Mouse (Mus musculus) stomach, embryonic 15.5 days (tissue): ENCODE measurements around the gene Phactr4. TPM values are rescaled to one million over a fixed set of nuclear protein-coding genes. Genes with fewer than 3 reads are reported as not detected.

ENCODE experiments used
- ATAC-seq: fragments of 200-750 bp; cut with Nextera tagmentation; 2 replicates; pipeline ENCODE4 v1.8.0; 2017; ENCODE audit warnings: low read depth, moderate number of reproducible peaks, moderate TSS enrichment; ENCODE audit not compliant: insufficient read depth, low FRiP score
- H3K27ac ChIP-seq: fragments of 300-500 bp; sonication (generic); 2 replicates; pipeline ENCODE4 v1.5.1; 2015; ENCODE audit warnings: mild to moderate bottlenecking, inconsistent platforms
- H3K27me3 ChIP-seq: fragments of 300-500 bp; sonication (generic); replicated peaks from 2 replicates; pipeline ENCODE4 v1.6.1; 2015; ENCODE audit warnings: inconsistent platforms
- H3K36me3 ChIP-seq: fragments of 300-500 bp; sonication (generic); 2 replicates; pipeline ENCODE4 v1.6.1; 2015; ENCODE audit warnings: inconsistent platforms
- H3K4me1 ChIP-seq: fragments of 300-500 bp; sonication (generic); 2 replicates; pipeline ENCODE4 v1.6.1; 2015; ENCODE audit warnings: inconsistent platforms
- H3K4me2 ChIP-seq: fragments of 300-500 bp; sonication (generic); 2 replicates; pipeline ENCODE4 v1.6.1; 2015; ENCODE audit warnings: mild to moderate bottlenecking, inconsistent platforms
- H3K4me3 ChIP-seq: fragments of 300-500 bp; sonication (generic); replicated peaks from 2 replicates; pipeline ENCODE4 v1.5.1; 2015; ENCODE audit warnings: inconsistent platforms
- H3K9ac ChIP-seq: fragments of 300-500 bp; sonication (generic); 2 replicates; pipeline ENCODE4 v1.6.1; 2015; ENCODE audit warnings: inconsistent platforms
- H3K9me3 ChIP-seq: fragments of 300-500 bp; sonication (generic); 2 replicates; pipeline ENCODE4 v1.6.1; 2016; ENCODE audit warnings: inconsistent platforms
- WGBS: fragments of 180-500 bp; shearing (Covaris S2); methylation state at CpG from one replicate; pipeline ENCODE4 v1.1.7; 2015; 5-methylcytosine and 5-hydroxymethylcytosine counted together
- polyA plus RNA-seq: library from polyadenylated mRNA; unstranded; fragments of >200 nt; fragmentation: Nextera tagmentation; extraction: Ambion mirVana; gene quantifications from 2 replicates; pipeline ENCODE4 v1.2.1, GENCODE M21; 2015

The Phactr4 gene
- 21.1 and 22.6 TPM in 2 replicates for polyA plus RNA-seq

GRCm38 (mm10) chr4:132421923-132422782 lies at the start of gene Phactr4:
Phactr4 (minus strand) TSS chr4:132422489.
- H3K27ac ChIP-seq, result peak within 1 kb of the TSS; percentile 100

GRCm38 (mm10) chr4:132469873-132470272 lies 47.6 kb upstream of the Phactr4 start:
- ATAC-seq, result no peak
- WGBS, result 7% methylated on average over 3 of the region's 3 CpGs
- H3K9ac ChIP-seq, result no peak overlapping the region
- H3K9me3 ChIP-seq, result no peaks in the 10 kb centered on the region
- H3K4me2 ChIP-seq, result no peak overlapping the region
- no peaks in the 10 kb centered on the region for H3K4me1 ChIP-seq
- no peaks in the 10 kb centered on the region for H3K27me3 ChIP-seq
- no peaks in the 10 kb centered on the region for H3K36me3 ChIP-seq
- H3K27ac ChIP-seq, result no peak overlapping the region
- H3K4me3 ChIP-seq, result no peak overlapping the region

More at GRCm38 (mm10) chr4:132421923-132422782, at the start of gene Phactr4:
- peak within 1 kb of the TSS; percentile 95 for H3K4me3 ChIP-seq
- peak within 1 kb of the TSS; percentile 60 for H3K4me2 ChIP-seq
- 0 out of 2 replicates have a peak, but pooled peaks cover 16% of the 10 kb centered on the region for H3K4me1 ChIP-seq
- peak; percentile 96 for ATAC-seq
- H3K9ac ChIP-seq, result peak within 1 kb of the TSS; percentile 87
- no peaks in the 10 kb centered on the region for H3K36me3 ChIP-seq
- H3K9me3 ChIP-seq, result no peaks in the 10 kb centered on the region
- under 1% methylated on average over 73 of the region's 73 CpGs for WGBS
- H3K27me3 ChIP-seq, result no peaks in the 10 kb centered on the region

GRCm38 (mm10) chr4:132464255-132464613 lies 41.9 kb upstream of the Phactr4 start:
- 1% methylated on average over 5 of the region's 5 CpGs for WGBS
- no peak for ATAC-seq
- Histone ChIP-seq H3K9ac (no peak overlapping the region), H3K4me3 (peak overlapping the region; percentile 82), H3K27ac (peak overlapping the region; percentile 8; the same call in 1 of the 2 replicates), H3K9me3 (no peaks in the 10 kb centered on the region), H3K4me1 (peaks cover 12% of the 10 kb centered on the region), H3K4me2 (peak overlapping the region; percentile 60), H3K27me3 (no peaks in the 10 kb centered on the region), H3K36me3 (peaks cover 17% of the 10 kb centered on the region)

- peaks cover 12% of the 10 kb centered on the region for H3K4me1 ChIP-seq
- H3K4me3 ChIP-seq, result peak within 1 kb of the TSS; percentile 82
- H3K9ac ChIP-seq, result peak within 1 kb of the TSS; percentile 73
- H3K36me3 ChIP-seq, result peaks cover 19% of the 10 kb centered on the region
- H3K27me3 ChIP-seq, result no peaks in the 10 kb centered on the region
- no peaks in the 10 kb centered on the region for H3K9me3 ChIP-seq
- ATAC-seq, result peak; percentile 90
- under 1% methylated on average over 44 of the region's 44 CpGs for WGBS
- H3K27ac ChIP-seq, result peak within 1 kb of the TSS; percentile 81
- H3K4me2 ChIP-seq, result peak within 1 kb of the TSS; percentile 60
These were observed 41.4 kb upstream of the Phactr4 start, which contains the start of gene Med18 for GRCm38 (mm10) chr4:132463430-132464254. Med18 (minus strand) TSS chr4:132463921.

- Histone ChIP-seq H3K9me3 (no peaks in the 10 kb centered on the region), H3K27me3 (no peaks in the 10 kb centered on the region), H3K27ac (peak overlapping the region; percentile 81; the same call in 1 of the 2 replicates), H3K4me3 (peak overlapping the region; percentile 82), H3K4me2 (peak overlapping the region; percentile 60), H3K9ac (peak overlapping the region; percentile 73), H3K4me1 (peaks cover 12% of the 10 kb centered on the region), H3K36me3 (peaks cover 23% of the 10 kb centered on the region)
- no peak for ATAC-seq
- 7% methylated on average over 11 of the region's 11 CpGs for WGBS
These were observed 40.5 kb upstream of the Phactr4 start for GRCm38 (mm10) chr4:132462836-132463235.

GRCm38 (mm10) chr4:132460225-132460624 lies 37.9 kb upstream of the Phactr4 start:
- Histone ChIP-seq H3K9ac (no peak overlapping the region), H3K4me2 (no peak overlapping the region), H3K36me3 (peaks cover 28% of the 10 kb centered on the region), H3K27ac (no peak overlapping the region), H3K4me3 (no peak overlapping the region), H3K4me1 (peaks cover 12% of the 10 kb centered on the region), H3K27me3 (no peaks in the 10 kb centered on the region), H3K9me3 (no peaks in the 10 kb centered on the region)
- ATAC-seq, result no peak
- WGBS, result 84% methylated on average over 8 of the region's 8 CpGs

GRCm38 (mm10) chr4:132455561-132455960 lies 33.3 kb upstream of the Phactr4 start:
- no peak for ATAC-seq
- 84% methylated on average over 6 of the region's 6 CpGs for WGBS
- H3K36me3 ChIP-seq, result peaks cover 21% of the 10 kb centered on the region

GRCm38 (mm10) chr4:132455146-132455545 lies 32.9 kb upstream of the Phactr4 start:
- peak; percentile 81; the same call in 1 of the 2 replicates for ATAC-seq
- peak overlapping the region; percentile 81 for H3K27ac ChIP-seq
- H3K9ac ChIP-seq, result no peak overlapping the region
- peaks cover 20% of the 10 kb centered on the region for H3K36me3 ChIP-seq
- H3K4me1 ChIP-seq, result no peaks in the 10 kb centered on the region
- no peak overlapping the region for H3K4me3 ChIP-seq
- no peaks in the 10 kb centered on the region for H3K9me3 ChIP-seq
- H3K4me2 ChIP-seq, result no peak overlapping the region
- H3K27me3 ChIP-seq, result no peaks in the 10 kb centered on the region
- 65% methylated on average over 3 of the region's 3 CpGs for WGBS

More at GRCm38 (mm10) chr4:132455561-132455960, 33.3 kb upstream of the Phactr4 start:
- Histone ChIP-seq H3K27ac (peak overlapping the region; percentile 81), H3K9me3 (no peaks in the 10 kb centered on the region), H3K4me1 (no peaks in the 10 kb centered on the region), H3K4me2 (no peak overlapping the region), H3K4me3 (no peak overlapping the region), H3K27me3 (no peaks in the 10 kb centered on the region), H3K9ac (no peak overlapping the region)

GRCm38 (mm10) chr4:132454216-132454615 lies 31.9 kb upstream of the Phactr4 start:
- Histone ChIP-seq H3K9me3 (no peaks in the 10 kb centered on the region), H3K36me3 (peaks cover 11% of the 10 kb centered on the region), H3K27me3 (no peaks in the 10 kb centered on the region), H3K4me3 (no peak overlapping the region), H3K4me2 (no peak overlapping the region), H3K27ac (no peak overlapping the region; the same call in 1 of the 2 replicates), H3K9ac (no peak overlapping the region), H3K4me1 (no peaks in the 10 kb centered on the region)
- ATAC-seq, result no peak; the same call in 1 of the 2 replicates
- 73% methylated on average over 4 of the region's 6 CpGs for WGBS

- Histone ChIP-seq H3K4me2 (no peak overlapping the region), H3K4me1 (no peaks in the 10 kb centered on the region), H3K27me3 (no peaks in the 10 kb centered on the region), H3K9me3 (no peaks in the 10 kb centered on the region), H3K4me3 (no peak overlapping the region), H3K9ac (no peak overlapping the region), H3K36me3 (no peaks in the 10 kb centered on the region), H3K27ac (no peak overlapping the region)
- no peak for ATAC-seq
- 65% methylated on average over 3 of the region's 3 CpGs for WGBS
These were observed 27.5 kb upstream of the Phactr4 start for GRCm38 (mm10) chr4:132449778-132450177.

- Histone ChIP-seq H3K27me3 (no peaks in the 10 kb centered on the region), H3K36me3 (no peaks in the 10 kb centered on the region), H3K9me3 (no peaks in the 10 kb centered on the region), H3K4me2 (no peak overlapping the region), H3K4me1 (no peaks in the 10 kb centered on the region), H3K27ac (no peak overlapping the region), H3K9ac (no peak overlapping the region), H3K4me3 (no peak overlapping the region)
- ATAC-seq, result no peak
- WGBS, result 71% methylated on average over 12 of the region's 12 CpGs
These were observed 23.8 kb upstream of the Phactr4 start for GRCm38 (mm10) chr4:132446105-132446504.
